Mouse (Mus musculus) E14TG2a.4 (cell line): Measurements from ENCODE around the gene Cend1.

ENCODE experiments used
- CTCF ChIP-seq: conservative IDR thresholded peaks from 2 replicates; pipeline ENCODE4 v1.5.1; 2014; ENCODE audit warnings: low read length
- NANOG ChIP-seq: IDR thresholded peaks from 2 replicates; pipeline ENCODE4 v1.6.1; 2014; ENCODE audit warnings: borderline replicate concordance, low read length, mixed read lengths

GRCm38 (mm10) chr7:141469901-141470636 lies 40.8 kb upstream of the Cend1 start:
- no peak for TF ChIP-seq CTCF
- no peak for TF ChIP-seq NANOG
